Mouse (Mus musculus): ENCODE measurements around the gene Hmg20a. TPM values are rescaled to one million over a fixed set of nuclear protein-coding genes. Genes with fewer than 3 reads are reported as not detected.

Hmg20a gene
- total and polyA plus RNA-seq, 3 experiments = 10.9 to 58.2 (median 30.8) TPM

DNA sequence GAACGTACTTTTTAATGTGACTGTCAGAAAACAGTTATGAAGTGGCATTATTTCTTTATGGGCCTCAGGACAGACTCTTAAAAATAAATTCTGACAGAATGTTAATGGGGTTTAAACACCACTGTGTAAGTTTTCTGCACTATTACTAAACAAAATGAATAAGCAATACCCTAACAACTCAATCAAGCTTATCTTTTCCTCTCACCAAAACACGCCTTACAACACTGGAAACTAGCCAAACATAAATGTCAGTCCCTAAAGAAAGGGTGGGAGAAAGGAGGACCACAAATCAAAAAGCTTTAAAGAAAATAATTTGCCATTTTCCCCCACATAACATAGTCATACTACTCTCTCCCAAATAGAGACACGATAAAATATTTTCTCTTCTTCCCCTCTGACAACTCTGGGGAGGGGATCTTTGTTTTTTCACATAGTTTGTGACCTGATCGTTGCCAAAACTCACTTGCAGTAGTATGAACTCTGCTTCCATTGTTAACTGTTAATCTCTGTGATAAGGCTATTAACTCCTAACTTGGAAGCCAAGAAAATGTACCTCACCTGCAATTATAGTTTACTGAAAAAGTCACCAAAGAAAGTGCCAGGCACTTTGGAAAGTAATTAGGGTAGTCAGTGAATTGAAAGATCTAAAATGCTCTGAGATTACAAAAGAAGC, 2.3 kb upstream of the Hmg20a start:
- Histone ChIP-seq H3K9me3 (replicated peaks) (no peaks in the 10 kb centered on the region), H3K4me1 (ENCODE audit: insufficient read depth, low read depth, low read length) (peaks cover 30% of the 10 kb centered on the region), H3K36me3 (replicated peaks) (peaks cover 2% of the 10 kb centered on the region), H3K4me3 (ENCODE audit: low read depth, low read length) (no peak overlapping the region), H3K27me3 (ENCODE audit: insufficient read depth, low read length) (no peaks in the 10 kb centered on the region)
- TF ChIP-seq GATA1 (IDR thresholded peaks at IDR 0.05; ENCODE audit: borderline replicate concordance, low read length) (no peak), CTCF (IDR thresholded peaks at IDR 0.05; ENCODE audit: low read depth, low read length) (no peak), GATA2 (IDR thresholded peaks at IDR 0.05; ENCODE audit: borderline replicate concordance, low read depth, low read length) (no peak), TAL1 (conservative IDR thresholded peaks at IDR 0.05; ENCODE audit: low read depth, low read length) (no peak), POLR2AphosphoS5 (IDR thresholded peaks at IDR 0.05; ENCODE audit: insufficient replicate concordance, low read depth, low read length) (no peak)
- DNase-seq (ENCODE audit: low spot score) (no peak), ATAC-seq (ENCODE audit: extremely low read depth, insufficient number of reproducible peaks, low FRiP score, poor library complexity, severe bottlenecking) (no peak)

DNA sequence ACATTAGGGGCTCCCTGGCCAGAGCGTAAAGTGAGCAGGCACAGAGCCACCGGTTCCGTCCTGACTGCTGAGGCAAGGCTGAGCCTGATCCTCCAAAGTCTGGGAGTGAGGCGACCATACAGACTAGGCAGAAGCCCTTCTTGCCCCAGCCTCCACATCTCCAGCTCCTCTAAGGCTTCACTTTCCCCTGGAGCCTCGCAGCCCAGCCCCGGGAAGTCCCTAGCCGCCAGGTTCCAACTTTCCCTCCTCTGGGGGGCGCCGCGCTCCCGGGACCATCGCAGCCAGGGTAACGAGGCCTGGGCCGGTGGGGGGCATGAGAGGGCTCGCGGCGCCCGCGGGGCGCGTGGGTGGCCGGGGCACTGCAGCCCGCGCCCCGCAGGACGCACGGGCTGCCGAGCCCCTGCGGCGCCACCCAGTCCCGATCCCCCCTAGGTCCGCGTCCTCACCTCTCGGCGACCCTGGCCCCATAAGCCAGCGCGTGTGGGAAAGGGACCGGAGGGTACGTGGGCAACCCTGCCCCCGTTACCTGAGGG, 928 bp upstream of the Hmg20a start:
- Histone ChIP-seq H3K36me3 (replicated peaks) (peaks cover 10% of the 10 kb centered on the region), H3K4me1 (ENCODE audit: insufficient read depth, low read depth, low read length) (peaks cover 38% of the 10 kb centered on the region), H3K4me3 (ENCODE audit: low read depth, low read length) (peak overlapping the region; percentile 98), H3K9me3 (replicated peaks) (no peaks in the 10 kb centered on the region), H3K27me3 (ENCODE audit: insufficient read depth, low read length) (no peaks in the 10 kb centered on the region)
- TF ChIP-seq POLR2AphosphoS5 (IDR thresholded peaks at IDR 0.05; ENCODE audit: insufficient replicate concordance, low read depth, low read length) = no peak
- TF ChIP-seq TAL1 (conservative IDR thresholded peaks at IDR 0.05; ENCODE audit: low read depth, low read length) = no peak
- no peak for TF ChIP-seq CTCF (IDR thresholded peaks at IDR 0.05; ENCODE audit: low read depth, low read length)
- no peak for TF ChIP-seq GATA1 (IDR thresholded peaks at IDR 0.05; ENCODE audit: borderline replicate concordance, low read length)
- TF ChIP-seq GATA2 (IDR thresholded peaks at IDR 0.05; ENCODE audit: borderline replicate concordance, low read depth, low read length) = no peak
- ATAC-seq (ENCODE audit: extremely low read depth, insufficient number of reproducible peaks, low FRiP score, poor library complexity, severe bottlenecking) (no peak), DNase-seq (ENCODE audit: low spot score) (peak; percentile 49)

DNA sequence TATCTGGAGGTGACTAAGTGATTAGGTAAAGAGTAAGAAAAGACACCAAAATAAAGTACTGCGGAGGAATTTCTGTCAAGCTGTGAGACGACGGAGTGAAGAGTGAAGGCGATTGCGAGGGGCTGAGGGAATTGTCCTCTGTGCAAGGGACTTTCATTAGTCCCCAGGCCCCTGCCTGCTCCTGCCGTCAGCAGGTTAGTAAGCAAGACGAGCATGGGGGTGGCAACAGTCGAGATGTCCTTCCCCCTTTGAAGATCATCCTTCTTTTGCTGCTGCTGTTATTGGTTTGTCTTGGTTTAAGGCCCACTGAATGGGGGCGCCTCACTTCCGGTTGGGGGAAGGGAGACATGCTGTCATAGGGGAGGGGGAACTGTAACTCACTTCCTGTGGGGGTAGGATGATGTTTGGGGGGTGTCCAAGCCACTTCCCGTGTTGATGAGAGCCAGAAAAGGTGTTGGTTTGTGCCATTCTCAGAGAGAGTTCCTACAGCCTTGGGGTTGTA, 380 bp downstream of the Hmg20a start:
- no peak for TF ChIP-seq CTCF (IDR thresholded peaks at IDR 0.05; ENCODE audit: low read depth, low read length)
- no peak for TF ChIP-seq POLR2AphosphoS5 (IDR thresholded peaks at IDR 0.05; ENCODE audit: insufficient replicate concordance, low read depth, low read length)
- TF ChIP-seq TAL1 (conservative IDR thresholded peaks at IDR 0.05; ENCODE audit: low read depth, low read length) = no peak
- no peak for TF ChIP-seq GATA1 (IDR thresholded peaks at IDR 0.05; ENCODE audit: borderline replicate concordance, low read length)
- TF ChIP-seq GATA2 (IDR thresholded peaks at IDR 0.05; ENCODE audit: borderline replicate concordance, low read depth, low read length) = no peak
- Histone ChIP-seq H3K27me3 (ENCODE audit: insufficient read depth, low read length) (no peaks in the 10 kb centered on the region), H3K4me1 (ENCODE audit: insufficient read depth, low read depth, low read length) (peaks cover 38% of the 10 kb centered on the region), H3K9me3 (replicated peaks) (no peaks in the 10 kb centered on the region), H3K4me3 (ENCODE audit: low read depth, low read length) (peak overlapping the region; percentile 98), H3K36me3 (replicated peaks) (peaks cover 15% of the 10 kb centered on the region)
- DNase-seq (ENCODE audit: low spot score) = peak; percentile 61
- peak; percentile 51 for ATAC-seq (ENCODE audit: extremely low read depth, insufficient number of reproducible peaks, low FRiP score, poor library complexity, severe bottlenecking)

DNA sequence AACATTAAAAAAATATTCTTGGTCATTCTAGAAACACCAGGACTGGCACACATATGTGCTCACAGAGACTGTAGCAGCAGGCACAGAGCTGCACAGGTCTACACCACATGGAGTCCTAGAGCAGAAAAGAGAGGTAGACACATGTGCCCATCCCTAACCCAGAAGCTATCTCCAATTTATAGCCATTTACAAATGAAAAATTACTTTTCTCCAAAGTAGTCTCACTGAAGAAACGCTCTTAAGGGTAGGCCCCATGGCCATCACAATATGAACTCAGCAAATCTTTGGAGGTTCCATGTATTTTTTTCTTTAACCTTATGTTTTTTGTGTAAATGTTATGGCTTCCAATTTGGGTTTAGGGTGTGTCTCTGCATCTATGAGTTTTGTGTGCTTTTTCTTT, 1.8 kb downstream of the Hmg20a start:
- no peaks in the 10 kb centered on the region for H3K9me3 ChIP-seq (replicated peaks)
- H3K4me1 ChIP-seq (ENCODE audit: insufficient read depth, low read depth, low read length) = peaks cover 41% of the 10 kb centered on the region
- no peak for DNase-seq (ENCODE audit: low spot score)
- H3K36me3 ChIP-seq (replicated peaks) = peaks cover 22% of the 10 kb centered on the region
- TF ChIP-seq GATA2 (IDR thresholded peaks at IDR 0.05; ENCODE audit: borderline replicate concordance, low read depth, low read length) (no peak), CTCF (IDR thresholded peaks at IDR 0.05; ENCODE audit: low read depth, low read length) (no peak), TAL1 (conservative IDR thresholded peaks at IDR 0.05; ENCODE audit: low read depth, low read length) (no peak), POLR2AphosphoS5 (IDR thresholded peaks at IDR 0.05; ENCODE audit: insufficient replicate concordance, low read depth, low read length) (no peak), GATA1 (IDR thresholded peaks at IDR 0.05; ENCODE audit: borderline replicate concordance, low read length) (no peak)
- ATAC-seq (ENCODE audit: extremely low read depth, insufficient number of reproducible peaks, low FRiP score, poor library complexity, severe bottlenecking) = no peak
- H3K27me3 ChIP-seq (ENCODE audit: insufficient read depth, low read length) = no peaks in the 10 kb centered on the region
- no peak overlapping the region; the same call in 1 of the 2 replicates for H3K4me3 ChIP-seq (ENCODE audit: low read depth, low read length)

DNA sequence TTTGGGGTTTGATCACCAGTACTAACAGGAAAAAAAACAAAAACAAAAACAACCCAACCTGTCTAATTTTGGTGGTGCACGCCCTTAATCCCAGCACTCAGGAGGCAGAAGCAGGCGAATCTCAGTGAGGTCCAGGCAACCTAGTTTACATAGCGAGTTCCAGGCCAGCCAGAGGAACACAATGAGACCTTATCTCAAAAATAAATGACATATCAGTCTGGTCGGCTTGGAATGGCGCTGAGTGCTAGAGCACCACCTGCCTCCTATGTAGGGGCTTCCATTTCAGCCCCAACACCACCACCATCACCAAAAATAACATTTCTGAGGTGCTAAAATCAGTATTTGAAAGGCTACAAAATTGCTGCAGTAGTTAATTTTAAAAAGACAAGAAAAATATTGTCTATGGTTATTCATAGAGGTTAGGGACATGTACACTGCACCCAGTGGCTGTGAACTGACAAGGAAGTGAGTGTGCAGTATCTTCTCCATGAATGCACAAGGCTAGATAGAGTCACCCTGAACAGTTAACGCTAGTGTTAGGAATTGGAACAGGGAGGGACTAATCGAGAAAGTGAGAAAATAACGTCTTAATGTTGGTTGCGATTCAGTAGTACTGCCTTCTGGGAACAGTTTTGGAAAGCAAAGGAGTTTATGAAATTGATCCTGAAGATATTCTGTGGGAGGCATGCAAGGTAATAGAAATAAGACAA, 2.6 kb downstream of the Hmg20a start:
- Histone ChIP-seq H3K36me3 (replicated peaks) (peaks cover 22% of the 10 kb centered on the region), H3K4me1 (ENCODE audit: insufficient read depth, low read depth, low read length) (peaks cover 41% of the 10 kb centered on the region), H3K9me3 (replicated peaks) (no peaks in the 10 kb centered on the region), H3K27me3 (ENCODE audit: insufficient read depth, low read length) (no peaks in the 10 kb centered on the region), H3K4me3 (ENCODE audit: low read depth, low read length) (no peak overlapping the region)
- no peak for ATAC-seq (ENCODE audit: extremely low read depth, insufficient number of reproducible peaks, low FRiP score, poor library complexity, severe bottlenecking)
- no peak for TF ChIP-seq CTCF (IDR thresholded peaks at IDR 0.05; ENCODE audit: low read depth, low read length)
- TF ChIP-seq GATA1 (IDR thresholded peaks at IDR 0.05; ENCODE audit: borderline replicate concordance, low read length) = no peak
- no peak for TF ChIP-seq TAL1 (conservative IDR thresholded peaks at IDR 0.05; ENCODE audit: low read depth, low read length)
- no peak for TF ChIP-seq POLR2AphosphoS5 (IDR thresholded peaks at IDR 0.05; ENCODE audit: insufficient replicate concordance, low read depth, low read length)
- TF ChIP-seq GATA2 (IDR thresholded peaks at IDR 0.05; ENCODE audit: borderline replicate concordance, low read depth, low read length) = no peak
- DNase-seq (ENCODE audit: low spot score) = no peak

DNA sequence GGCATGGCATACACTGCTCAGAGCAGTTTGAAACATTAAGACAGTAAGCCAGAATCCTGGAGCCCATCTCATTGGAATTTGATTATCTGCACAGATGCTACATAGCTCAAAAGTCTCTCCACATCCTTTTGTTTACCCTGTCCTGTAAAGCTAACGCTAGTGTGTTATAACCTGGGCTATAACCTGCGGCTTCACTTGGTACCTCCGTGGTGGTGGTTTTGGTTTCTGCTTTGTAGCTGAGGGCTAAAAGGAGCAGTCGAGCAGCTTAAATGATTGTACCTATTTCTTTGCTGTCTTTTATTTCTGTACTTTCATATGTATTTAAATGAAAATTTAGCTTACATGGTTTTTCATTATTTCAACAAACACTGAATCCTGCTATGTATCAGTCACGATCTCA, 3.6 kb downstream of the Hmg20a start:
- Histone ChIP-seq H3K4me3 (ENCODE audit: low read depth, low read length) (no peak overlapping the region), H3K27me3 (ENCODE audit: insufficient read depth, low read length) (no peaks in the 10 kb centered on the region), H3K9me3 (replicated peaks) (no peaks in the 10 kb centered on the region), H3K4me1 (ENCODE audit: insufficient read depth, low read depth, low read length) (peaks cover 39% of the 10 kb centered on the region), H3K36me3 (replicated peaks) (peaks cover 22% of the 10 kb centered on the region)
- DNase-seq (ENCODE audit: low spot score) = no peak
- ATAC-seq (ENCODE audit: extremely low read depth, insufficient number of reproducible peaks, low FRiP score, poor library complexity, severe bottlenecking) = no peak
- TF ChIP-seq GATA2 (IDR thresholded peaks at IDR 0.05; ENCODE audit: borderline replicate concordance, low read depth, low read length) = no peak
- TF ChIP-seq TAL1 (conservative IDR thresholded peaks at IDR 0.05; ENCODE audit: low read depth, low read length) = no peak
- no peak for TF ChIP-seq GATA1 (IDR thresholded peaks at IDR 0.05; ENCODE audit: borderline replicate concordance, low read length)
- no peak for TF ChIP-seq POLR2AphosphoS5 (IDR thresholded peaks at IDR 0.05; ENCODE audit: insufficient replicate concordance, low read depth, low read length)
- TF ChIP-seq CTCF (IDR thresholded peaks at IDR 0.05; ENCODE audit: low read depth, low read length) = no peak
